In the genomic region with DNA sequence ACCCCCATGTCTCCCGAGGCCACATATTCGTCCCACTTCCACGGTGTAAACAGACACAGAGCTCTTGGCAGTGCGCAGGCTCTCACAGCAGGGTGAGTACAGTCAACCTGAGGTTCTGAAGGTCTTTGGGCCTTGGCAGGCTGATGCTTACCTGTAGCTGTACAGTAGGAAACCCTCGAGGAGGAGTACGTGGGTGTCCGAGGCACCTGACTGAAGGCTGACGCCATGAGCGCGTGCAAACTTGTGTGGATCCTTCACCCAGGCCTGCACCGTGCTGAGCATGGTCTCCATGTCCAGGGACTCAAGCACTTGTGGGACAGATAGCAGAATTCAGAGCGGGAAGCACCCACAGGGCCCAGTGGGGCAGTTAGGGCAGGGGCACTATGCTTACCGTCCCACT, we compare ENCODE assay signal across 37 mouse cellular contexts. TPM values are rescaled to one million over a fixed set of nuclear protein-coding genes. Genes with fewer than 3 reads are reported as not detected.
DNase-seq lines count a peak whose midpoint lies in the region; ATAC-seq and TF ChIP-seq lines count a peak whose summit lies in the region.
"Had no signal": no experiment of that assay in that cellular context is flagged by ENCODE, and none has a peak within 500 bp of the region (broad histone marks: within the 10 kb centered on the region; RNA-seq: fewer than 3 reads in every experiment).

No protein-coding gene starts in this region.

- H3K9ac ChIP-seq in heart, embryonic 14.5 days (ENCODE audit: low read length), result peak overlapping the region; percentile 69
- peak overlapping the region; percentile 48 for H3K9ac ChIP-seq in limb, embryonic 13.5 days
- H3K9ac ChIP-seq: forebrain, embryonic 15.5 days; hindbrain, embryonic 13.5 days; liver, embryonic 12.5 days; liver, postnatal 0 days; neural tube, embryonic 15.5 days; stomach, embryonic 15.5 days had no signal

- H3K9me3 ChIP-seq in heart, embryonic 10.5 days, result no peaks in the 10 kb centered on the region
- H3K9me3 ChIP-seq in heart, embryonic 14.5 days (ENCODE audit: control insufficient read depth, low read length), result no peaks in the 10 kb centered on the region
- H3K9me3 ChIP-seq in limb, embryonic 13.5 days, result no peaks in the 10 kb centered on the region
- H3K9me3 ChIP-seq: forebrain, embryonic 15.5 days; G1E; hindbrain, embryonic 13.5 days; liver, embryonic 12.5 days; neural tube, embryonic 15.5 days; stomach, embryonic 15.5 days had no signal

- peak overlapping the region; percentile 99 for H3K27ac ChIP-seq in gastrocnemius, adult 2 months
- peak overlapping the region; percentile 60; the same call in 1 of the 2 replicates for H3K27ac ChIP-seq in heart, embryonic 10.5 days
- peak overlapping the region; percentile 88 to 91 for H3K27ac ChIP-seq in heart, embryonic 14.5 days (replicated peaks in 1 of 2; ENCODE audit: control insufficient read depth in 1 of 2, insufficient read depth in 1 of 2, low read depth in 2 of 2, low read length in 2 of 2)
- no peak overlapping the region for H3K27ac ChIP-seq in limb, embryonic 13.5 days
- H3K27ac ChIP-seq in layer of hippocampus, adult 2 months, result no peak overlapping the region
- H3K27ac ChIP-seq: forebrain, embryonic 15.5 days; hindbrain, embryonic 13.5 days; kidney, postnatal 0 days; liver, embryonic 12.5 days; neural tube, embryonic 15.5 days; stomach, embryonic 15.5 days had no signal

- H3K4me1 ChIP-seq in heart, embryonic 10.5 days, result peaks cover 73% of the 10 kb centered on the region
- H3K4me1 ChIP-seq in heart, embryonic 14.5 days (ENCODE audit: control insufficient read depth in 2 of 2, insufficient read depth in 2 of 2, low read length in 2 of 2), result peaks cover 42 to 55% of the 10 kb centered on the region in 2 experiments
- H3K4me1 ChIP-seq in limb, embryonic 13.5 days, result no peaks in the 10 kb centered on the region
- H3K4me1 ChIP-seq: forebrain, embryonic 15.5 days; hindbrain, embryonic 13.5 days; neural tube, embryonic 15.5 days; stomach, embryonic 15.5 days had no signal

- no peak for TF ChIP-seq CTCF in gastrocnemius, adult 2 months (IDR thresholded peaks at IDR 0.05)
- TF ChIP-seq CTCF in layer of hippocampus, adult 2 months (conservative IDR thresholded peaks at IDR 0.05), result no peak

- WGBS in heart, embryonic 10.5 days, result 76% methylated on average over 13 of the region's 13 CpGs
- 68% methylated on average over 13 of the region's 13 CpGs for WGBS in heart, embryonic 14.5 days
- WGBS in limb, embryonic 13.5 days, result 82% methylated on average over 13 of the region's 13 CpGs

- DNase-seq in gastrocnemius, adult 2 months, result peak; percentile 54
- no peak for DNase-seq in gastrocnemius, adult 18-20 months (ENCODE audit: low spot score)
- no peak for DNase-seq in heart, embryonic 10.5 days (ENCODE audit: low spot score)
- no peak for DNase-seq in spleen, postnatal 10 days (ENCODE audit: low spot score in 2 of 2)
- no peak for DNase-seq in layer of hippocampus, adult 2 months (ENCODE audit: low spot score in 2 of 2)
- DNase-seq: adrenal gland, postnatal 10 days; cerebellum, adult 8-10 months; cerebellum, postnatal 25 days; kidney, adult 8-10 months; kidney, postnatal 4 days; liver, postnatal 0 days; midbrain, embryonic 14.5 days; retina, postnatal 1 day; right cerebral cortex, postnatal 14 days; thymus, postnatal 14 days had no signal

- H3K4me3 ChIP-seq in gastrocnemius, adult 2 months, result peak overlapping the region; percentile 86
- no peak overlapping the region for H3K4me3 ChIP-seq in heart, embryonic 10.5 days
- no peak overlapping the region for H3K4me3 ChIP-seq in heart, embryonic 14.5 days (ENCODE audit: control insufficient read depth in 1 of 2, insufficient read depth in 1 of 2, low read depth in 1 of 2, low read length in 2 of 2)
- no peak overlapping the region for H3K4me3 ChIP-seq in limb, embryonic 13.5 days
- H3K4me3 ChIP-seq in layer of hippocampus, adult 2 months, result no peak overlapping the region
- H3K4me3 ChIP-seq: forebrain, embryonic 15.5 days; hindbrain, embryonic 13.5 days; liver, embryonic 12.5 days; neural tube, embryonic 15.5 days; stomach, embryonic 15.5 days had no signal

- H3K36me3 ChIP-seq in heart, embryonic 10.5 days, result no peaks in the 10 kb centered on the region
- peaks cover 3% of the 10 kb centered on the region; the same call in 1 of the 2 replicates for H3K36me3 ChIP-seq in heart, embryonic 14.5 days (ENCODE audit: control insufficient read depth, insufficient read depth, low read length)
- no peaks in the 10 kb centered on the region for H3K36me3 ChIP-seq in limb, embryonic 13.5 days
- H3K36me3 ChIP-seq: G1E; liver, embryonic 12.5 days; neural tube, embryonic 15.5 days; stomach, embryonic 15.5 days had no signal

- intact Hi-C loops in gastrocnemius, adult 2 months (cut with DNase I), result no loop called here

- H3K27me3 ChIP-seq in heart, embryonic 10.5 days (ENCODE audit: insufficient read depth, poor library complexity, severe bottlenecking), result peaks cover 30% of the 10 kb centered on the region
- H3K27me3 ChIP-seq in heart, embryonic 14.5 days (ENCODE audit: control insufficient read depth, insufficient read depth, low read length), result peaks cover 6% of the 10 kb centered on the region; the same call in 1 of the 2 replicates
- peaks cover 43% of the 10 kb centered on the region for H3K27me3 ChIP-seq in limb, embryonic 13.5 days

- no peak for ATAC-seq in heart, embryonic 14.5 days (ENCODE audit: insufficient number of reproducible peaks, insufficient read depth, low FRiP score, low read depth)
- no peak for ATAC-seq in limb, embryonic 13.5 days (ENCODE audit: low FRiP score, low read depth)
- ATAC-seq: forebrain, embryonic 15.5 days; intestine, embryonic 16.5 days; liver, embryonic 12.5 days; liver, postnatal 0 days had no signal

- peak overlapping the region; percentile 50 for H3K4me2 ChIP-seq in heart, embryonic 14.5 days (ENCODE audit: low read length)
- no peak overlapping the region for H3K4me2 ChIP-seq in limb, embryonic 13.5 days (replicated peaks)
- H3K4me2 ChIP-seq: forebrain, embryonic 15.5 days; hindbrain, embryonic 13.5 days; liver, embryonic 12.5 days; neural tube, embryonic 15.5 days; stomach, embryonic 15.5 days had no signal

RNA-seq across cellular contexts. Expression of a gene that starts 1.7 kb away (rescaled TPM):
- total RNA-seq in gastrocnemius, adult 2 months (2021), result 10 to 100 TPM; 59.7 to 72.8 TPM
- total RNA-seq in gastrocnemius, adult 18-20 months (2021), result 100 to 1,000 TPM in 1 of 2 experiments, 10 to 100 TPM in 1; 59.9 to 118 TPM
- 2.7 and 3.8 TPM in 2 replicates for polyA plus RNA-seq in heart, embryonic 10.5 days (2016; fragmentation: Nextera tagmentation; extraction: Ambion mirVana)
- polyA plus RNA-seq in heart, embryonic 14.5 days (2014; fragmentation: Nextera tagmentation; extraction: Ambion mirVana), result 7.4 and 8.3 TPM in 2 replicates
- 0.18 and 0.26 TPM in 2 replicates for polyA plus RNA-seq in limb, embryonic 13.5 days (2015; fragmentation: Nextera tagmentation; extraction: Ambion mirVana)
- total RNA-seq in layer of hippocampus, adult 2 months (2021), result under 1 TPM; 0.32 to 0.33 TPM
- total RNA-seq: G1E; left cerebral cortex, adult 18-20 months; monocyte, adult 5-6 weeks had no signal
- polyA plus RNA-seq: embryonic facial prominence, embryonic 11.5 days; G1E; intestine, embryonic 16.5 days; kidney, postnatal 0 days; liver, embryonic 12.5 days; liver, postnatal 0 days; midbrain, embryonic 14.5 days; small intestine, adult 2 months had no signal

RNA-seq across cellular contexts. Expression of a gene that starts 16.5 kb away (rescaled TPM):
- total RNA-seq in gastrocnemius, adult 2 months (2021), result not detected
- total RNA-seq in gastrocnemius, adult 18-20 months (2021), result not detected
- polyA plus RNA-seq in heart, embryonic 10.5 days (2016; fragmentation: Nextera tagmentation; extraction: Ambion mirVana), result not detected in 2 replicates
- not detected in 2 replicates for polyA plus RNA-seq in heart, embryonic 14.5 days (2014; fragmentation: Nextera tagmentation; extraction: Ambion mirVana)
- not detected in 2 replicates for polyA plus RNA-seq in limb, embryonic 13.5 days (2015; fragmentation: Nextera tagmentation; extraction: Ambion mirVana)
- total RNA-seq in layer of hippocampus, adult 2 months (2021), result not detected
- total RNA-seq: adrenal gland, postnatal 10 days; G1E; gastrocnemius, adult 8-10 months; gastrocnemius, postnatal 4 days; heart, postnatal 10 days; layer of hippocampus, postnatal 10 days; left cerebral cortex, adult 18-20 months; left cerebral cortex, postnatal 14 days; monocyte, adult 5-6 weeks had no signal
- polyA plus RNA-seq: embryonic facial prominence, embryonic 11.5 days; frontal cortex, adult 2 months; G1E; intestine, embryonic 16.5 days; kidney, postnatal 0 days; limb, embryonic 14.5 days; liver, embryonic 12.5 days; liver, postnatal 0 days; lung, embryonic 16.5 days; midbrain, embryonic 14.5 days; neural tube, embryonic 15.5 days; small intestine, adult 2 months; stomach, embryonic 15.5 days had no signal

RNA-seq across cellular contexts. Expression of a gene that starts 17.3 kb away (rescaled TPM):
- 10 to 100 TPM; 22.1 to 24.9 TPM for total RNA-seq in gastrocnemius, adult 2 months (2021)
- total RNA-seq in gastrocnemius, adult 18-20 months (2021), result 10 to 100 TPM; 25.5 to 28.4 TPM
- polyA plus RNA-seq in heart, embryonic 10.5 days (2016; fragmentation: Nextera tagmentation; extraction: Ambion mirVana), result 56.3 and 78.7 TPM in 2 replicates
- 41.5 and 51.0 TPM in 2 replicates for polyA plus RNA-seq in heart, embryonic 14.5 days (2014; fragmentation: Nextera tagmentation; extraction: Ambion mirVana)
- 53.4 and 53.7 TPM in 2 replicates for polyA plus RNA-seq in limb, embryonic 13.5 days (2015; fragmentation: Nextera tagmentation; extraction: Ambion mirVana)
- 10 to 100 TPM; 73.6 to 78.4 TPM for total RNA-seq in layer of hippocampus, adult 2 months (2021)

RNA-seq across cellular contexts. Expression of a gene that starts 23.7 kb away (rescaled TPM):
- 1,000 to 10,000 TPM; 1,128 to 1,335 TPM for total RNA-seq in gastrocnemius, adult 2 months (2021)
- 1,000 to 10,000 TPM; 1,320 to 1,335 TPM for total RNA-seq in gastrocnemius, adult 18-20 months (2021)
- polyA plus RNA-seq in heart, embryonic 10.5 days (2016; fragmentation: Nextera tagmentation; extraction: Ambion mirVana), result 447 and 460 TPM in 2 replicates
- 331 and 337 TPM in 2 replicates for polyA plus RNA-seq in heart, embryonic 14.5 days (2014; fragmentation: Nextera tagmentation; extraction: Ambion mirVana)
- polyA plus RNA-seq in limb, embryonic 13.5 days (2015; fragmentation: Nextera tagmentation; extraction: Ambion mirVana), result 577 and 592 TPM in 2 replicates
- 100 to 1,000 TPM; 907 to 909 TPM for total RNA-seq in layer of hippocampus, adult 2 months (2021)

RNA-seq across cellular contexts. Expression of a gene that starts 30.5 kb away (rescaled TPM):
- total RNA-seq in gastrocnemius, adult 2 months (2021), result not detected
- total RNA-seq in gastrocnemius, adult 18-20 months (2021), result not detected
- polyA plus RNA-seq in heart, embryonic 10.5 days (2016; fragmentation: Nextera tagmentation; extraction: Ambion mirVana), result 0.28 and 0.37 TPM in 2 replicates
- 0.74 and 0.80 TPM in 2 replicates for polyA plus RNA-seq in heart, embryonic 14.5 days (2014; fragmentation: Nextera tagmentation; extraction: Ambion mirVana)
- 0.20 and 0.43 TPM in 2 replicates for polyA plus RNA-seq in limb, embryonic 13.5 days (2015; fragmentation: Nextera tagmentation; extraction: Ambion mirVana)
- 100 to 1,000 TPM; 144 to 150 TPM for total RNA-seq in layer of hippocampus, adult 2 months (2021)
- total RNA-seq: gastrocnemius, adult 8-10 months; monocyte, adult 5-6 weeks had no signal
- polyA plus RNA-seq: G1E; liver, postnatal 0 days had no signal

Comparison
In these comparisons a context has a peak if more than half of its experiments do, and no peak if none do; other contexts are left out.
1. H3K27ac ChIP-seq: peak in gastrocnemius, adult 2 months (single experiment), heart, embryonic 10.5 days (single experiment) and heart, embryonic 14.5 days (2 of 2); none in limb, embryonic 13.5 days (single experiment) and layer of hippocampus, adult 2 months (single experiment).
2. RNA of a gene that starts 1.7 kb away (total RNA-seq): 59.9 to 118 TPM in gastrocnemius, adult 18-20 months and 59.7 to 72.8 TPM in gastrocnemius, adult 2 months; 0.32 to 0.33 TPM in layer of hippocampus, adult 2 months; every median in the first group is over 10 times any median in the second.